27 mouse cellular contexts compared by ENCODE assay signal in genomic region chr16:77602581-77602980, GRCm38 (mm10). TPM values are rescaled to one million over a fixed set of nuclear protein-coding genes. Genes with fewer than 3 reads are reported as not detected.
A peak's percentile ranks its signal among the peaks of the same experiment; 100 is the strongest.
DNase-seq lines count a peak whose midpoint lies in the region; ATAC-seq lines count a peak whose summit lies in the region.
"Had no signal": no experiment of that assay in that cellular context is flagged by ENCODE, and none has a peak within 500 bp of the region (broad histone marks: within the 10 kb centered on the region; RNA-seq: fewer than 3 reads in every experiment).

No protein-coding gene starts in this region.

- 0 out of 2 replicates have a peak, but pooled peaks have one; percentile 40 for ATAC-seq in hindbrain, embryonic 14.5 days (ENCODE audit: low FRiP score)
- ATAC-seq in hindbrain, embryonic 11.5 days (ENCODE audit: low FRiP score), result no peak
- ATAC-seq: forebrain, embryonic 15.5 days; intestine, postnatal 0 days had no signal

- H3K9me3 ChIP-seq in hindbrain, embryonic 14.5 days (ENCODE audit: control insufficient read depth, low read length), result no peaks in the 10 kb centered on the region
- H3K9me3 ChIP-seq in hindbrain, embryonic 11.5 days (ENCODE audit: control insufficient read depth, low read length), result no peaks in the 10 kb centered on the region
- H3K9me3 ChIP-seq: forebrain, embryonic 15.5 days; heart, embryonic 13.5 days; limb, embryonic 15.5 days; midbrain, embryonic 10.5 days had no signal

- H3K4me2 ChIP-seq in hindbrain, embryonic 14.5 days (replicated peaks), result no peak overlapping the region
- H3K4me2 ChIP-seq in hindbrain, embryonic 11.5 days (replicated peaks; ENCODE audit: low read depth, low read length), result no peak overlapping the region
- H3K4me2 ChIP-seq: forebrain, embryonic 15.5 days; heart, embryonic 13.5 days; limb, embryonic 15.5 days had no signal

- WGBS in hindbrain, embryonic 14.5 days, result 60% methylated on average over 2 of the region's 2 CpGs
- WGBS in hindbrain, embryonic 11.5 days, result 87% methylated on average over 2 of the region's 2 CpGs
- 69% methylated on average over 2 of the region's 2 CpGs for WGBS in macrophage (ENCODE audit: missing documents)

- DNase-seq in hindbrain, embryonic 14.5 days (ENCODE audit: low spot score), result no peak
- no peak for DNase-seq in hindbrain, embryonic 11.5 days (ENCODE audit: low spot score)
- peak; percentile 1 for DNase-seq in 416B (ENCODE audit: low read depth)
- peak; percentile 20 for DNase-seq in NIH3T3 (ENCODE audit: low read depth)
- no peak for DNase-seq in heart, postnatal 10 days
- no peak for DNase-seq in thymus, postnatal 14 days
- no peak for DNase-seq in urinary bladder, postnatal 10 days (ENCODE audit: low spot score)
- DNase-seq: adrenal gland, postnatal 14 days; gastrocnemius, adult 2 months; heart, postnatal 4 days; kidney, postnatal 14 days; lung, postnatal 36 days; right cerebral cortex, adult 18-20 months; thymus, postnatal 25 days had no signal

- no peak overlapping the region for H3K4me3 ChIP-seq in hindbrain, embryonic 14.5 days (replicated peaks; ENCODE audit: low read length)
- no peak overlapping the region for H3K4me3 ChIP-seq in hindbrain, embryonic 11.5 days (ENCODE audit: low read depth, low read length)
- H3K4me3 ChIP-seq in macrophage (ENCODE audit: inconsistent target), result no peak overlapping the region
- H3K4me3 ChIP-seq: erythroblast, embryonic 14.5 days; forebrain, embryonic 15.5 days; gastrocnemius, adult 2 months; heart, embryonic 13.5 days; limb, embryonic 15.5 days; midbrain, embryonic 10.5 days had no signal

- H3K9ac ChIP-seq in hindbrain, embryonic 14.5 days, result no peak overlapping the region
- no peak overlapping the region for H3K9ac ChIP-seq in hindbrain, embryonic 11.5 days (ENCODE audit: low read depth, low read length)
- H3K9ac ChIP-seq: forebrain, embryonic 15.5 days; heart, embryonic 13.5 days; limb, embryonic 15.5 days had no signal

- H3K79me2 ChIP-seq in macrophage (ENCODE audit: inconsistent target), result no peaks in the 10 kb centered on the region

- H3K4me1 ChIP-seq in hindbrain, embryonic 14.5 days (replicated peaks; ENCODE audit: control insufficient read depth, insufficient read depth, low read length), result 0 out of 2 replicates have a peak, but pooled peaks cover 5% of the 10 kb centered on the region
- H3K4me1 ChIP-seq in hindbrain, embryonic 11.5 days (replicated peaks; ENCODE audit: control insufficient read depth, insufficient read depth, low read length), result no peaks in the 10 kb centered on the region
- H3K4me1 ChIP-seq: heart, embryonic 13.5 days; limb, embryonic 15.5 days; midbrain, embryonic 10.5 days had no signal

- H3K27me3 ChIP-seq in hindbrain, embryonic 14.5 days (ENCODE audit: control insufficient read depth, insufficient read depth, low read length), result no peaks in the 10 kb centered on the region
- H3K27me3 ChIP-seq in hindbrain, embryonic 11.5 days (ENCODE audit: control insufficient read depth, insufficient read depth, low read length), result no peaks in the 10 kb centered on the region
- H3K27me3 ChIP-seq: forebrain, embryonic 15.5 days; heart, embryonic 13.5 days; limb, embryonic 15.5 days had no signal

- intact Hi-C loops in heart, postnatal 10 days (cut with DNase I), result no loop called here

- no peak overlapping the region for H3K27ac ChIP-seq in hindbrain, embryonic 14.5 days
- H3K27ac ChIP-seq in hindbrain, embryonic 11.5 days (ENCODE audit: low read depth, low read length), result no peak overlapping the region
- H3K27ac ChIP-seq in macrophage, result peak overlapping the region; percentile 24; the same call in 1 of the 2 replicates
- H3K27ac ChIP-seq: forebrain, embryonic 15.5 days; gastrocnemius, adult 2 months; heart, embryonic 13.5 days; limb, embryonic 15.5 days; midbrain, embryonic 10.5 days had no signal

- peaks cover 14% of the 10 kb centered on the region for H3K36me3 ChIP-seq in hindbrain, embryonic 14.5 days (replicated peaks; ENCODE audit: control insufficient read depth, insufficient read depth)
- H3K36me3 ChIP-seq in hindbrain, embryonic 11.5 days (ENCODE audit: control insufficient read depth, insufficient read depth, low read length), result 0 out of 2 replicates have a peak, but pooled peaks cover 3% of the 10 kb centered on the region
- no peaks in the 10 kb centered on the region for H3K36me3 ChIP-seq in macrophage (ENCODE audit: inconsistent target)
- H3K36me3 ChIP-seq: limb, embryonic 15.5 days had no signal

RNA-seq across cellular contexts. Expression of gene Gm11146, which starts 0.7 kb away (rescaled TPM):
- not detected in 2 replicates for polyA plus RNA-seq in hindbrain, embryonic 14.5 days (2014; fragmentation: Nextera tagmentation; extraction: Ambion mirVana)
- not detected in 2 replicates for polyA plus RNA-seq in hindbrain, embryonic 11.5 days (2014; fragmentation: Nextera tagmentation; extraction: Ambion mirVana)
- not detected for total RNA-seq in macrophage (2018; cell fraction: chromatin; rRNA removed)
- not detected for total RNA-seq in macrophage (2018; cell fraction: cytosol; rRNA removed)
- not detected for total RNA-seq in macrophage (2018; cell fraction: nucleus; rRNA removed)
- not detected in 3 replicates for polyA plus RNA-seq in macrophage (2018)
- not detected for total RNA-seq in heart, postnatal 10 days (2021)
- total RNA-seq: adrenal gland, postnatal 14 days; gastrocnemius, adult 2 months; granulocyte monocyte progenitor cell, adult 5-6 weeks; heart, postnatal 4 days; layer of hippocampus, postnatal 14 days; left cerebral cortex, postnatal 25 days; MEL had no signal
- polyA plus RNA-seq: erythroblast, embryonic 14.5 days; forebrain, embryonic 15.5 days; heart, embryonic 13.5 days; intestine, postnatal 0 days; limb, embryonic 15.5 days; liver, embryonic 16.5 days; midbrain, embryonic 10.5 days; stomach, embryonic 14.5 days had no signal

Comparison
In these comparisons a context has a peak if more than half of its experiments do, and no peak if none do; other contexts are left out.
1. DNase-seq: peak in 416B (single experiment) and NIH3T3 (single experiment); none in hindbrain, embryonic 14.5 days (single experiment), hindbrain, embryonic 11.5 days (single experiment), heart, postnatal 10 days (0 of 2), thymus, postnatal 14 days (single experiment) and urinary bladder, postnatal 10 days (single experiment).